Mouse (Mus musculus): ENCODE results near the gene Zfp668. TPM values are rescaled to one million over a fixed set of nuclear protein-coding genes. Genes with fewer than 3 reads are reported as not detected.

Gene Zfp668
- polyA plus RNA-seq (2014; fragmentation: Illumina TruSeq; extraction: RNeasy Lipid Tissue Mini Kit (QIAGEN cat#74804); ENCODE audit: low read depth, low replicate concordance) = 0.21 TPM

DNA sequence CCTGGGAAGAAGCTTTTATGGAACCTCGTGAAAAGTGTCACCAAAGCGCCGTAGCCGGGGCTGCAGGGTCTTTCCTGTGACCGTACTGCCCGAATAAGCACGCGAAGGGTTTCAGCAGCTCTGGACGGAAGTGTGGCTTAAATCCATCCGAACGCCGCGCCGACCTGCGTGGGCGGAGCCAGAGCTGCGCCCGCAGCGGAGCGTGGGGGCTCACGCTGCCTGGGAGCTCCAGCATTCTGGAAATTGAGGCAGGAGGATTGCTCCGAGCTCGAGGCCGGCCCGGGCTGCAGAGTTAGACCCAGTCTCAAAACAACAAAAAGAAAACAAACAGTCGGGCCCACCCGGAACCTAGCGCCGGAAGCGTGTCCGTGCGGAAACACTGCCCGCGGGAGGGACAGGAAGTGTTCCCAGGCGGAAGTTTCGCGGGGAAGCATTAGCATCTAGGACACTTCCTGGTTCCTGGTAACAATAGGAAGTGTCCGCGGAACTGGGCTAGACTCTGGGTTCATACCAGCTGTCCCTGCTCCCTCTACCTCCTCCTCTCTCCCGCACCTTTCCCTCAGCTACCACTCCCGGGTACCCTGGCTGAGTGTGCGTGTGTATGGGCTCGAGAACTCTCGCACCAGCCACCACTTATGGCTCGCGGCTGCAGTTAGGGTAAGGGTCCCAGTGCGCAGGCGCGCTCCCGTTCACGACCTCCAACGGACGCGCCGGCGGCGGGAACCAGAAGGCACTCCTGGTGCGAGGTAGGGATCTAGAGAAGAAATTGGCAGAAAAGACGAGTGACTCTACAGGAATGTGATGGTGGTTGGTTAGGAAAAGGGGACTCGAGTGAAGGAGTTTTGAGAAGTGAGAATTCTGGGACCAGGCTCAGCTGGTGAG, at the start of gene Zfp668:
Zfp668 (minus strand) TSS at position 362 of the 882 bp plus-strand sequence.

DNA sequence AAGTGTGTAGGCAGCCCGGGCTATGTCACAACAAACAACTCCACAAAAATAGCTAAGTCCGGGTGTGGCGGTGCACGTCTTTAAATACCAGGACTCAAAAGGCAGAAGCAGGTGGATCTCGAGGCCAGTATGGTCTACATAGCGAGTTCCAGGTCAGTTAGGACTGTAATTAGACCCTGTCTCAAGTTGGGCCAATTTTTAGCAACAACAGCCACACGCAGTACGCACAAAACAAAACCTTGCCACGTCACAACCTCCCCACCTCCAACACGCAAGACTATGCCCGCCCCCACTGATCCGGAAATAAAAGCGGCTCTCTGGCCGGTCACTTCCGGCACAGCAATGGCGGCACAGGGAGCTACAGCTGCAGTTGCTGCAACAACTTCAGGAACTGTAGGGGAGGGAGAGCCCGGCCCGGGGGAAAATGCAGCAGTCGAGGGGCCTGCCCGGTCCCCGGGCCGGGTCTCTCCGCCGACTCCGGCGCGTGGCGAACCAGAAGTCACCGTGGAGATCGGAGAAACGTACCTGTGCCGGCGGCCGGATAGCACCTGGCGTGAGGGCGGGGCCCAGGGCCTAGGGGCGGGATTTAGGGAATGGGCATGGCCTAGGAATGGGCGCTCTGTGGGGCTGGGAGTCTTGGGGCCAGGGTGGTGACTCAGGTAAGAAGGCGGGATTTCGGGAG, 35.7 kb upstream of the Zfp668 start, which contains the start of gene Kat8:
Kat8 (plus strand) TSS at position 327 of the 682 bp plus-strand sequence.

DNA sequence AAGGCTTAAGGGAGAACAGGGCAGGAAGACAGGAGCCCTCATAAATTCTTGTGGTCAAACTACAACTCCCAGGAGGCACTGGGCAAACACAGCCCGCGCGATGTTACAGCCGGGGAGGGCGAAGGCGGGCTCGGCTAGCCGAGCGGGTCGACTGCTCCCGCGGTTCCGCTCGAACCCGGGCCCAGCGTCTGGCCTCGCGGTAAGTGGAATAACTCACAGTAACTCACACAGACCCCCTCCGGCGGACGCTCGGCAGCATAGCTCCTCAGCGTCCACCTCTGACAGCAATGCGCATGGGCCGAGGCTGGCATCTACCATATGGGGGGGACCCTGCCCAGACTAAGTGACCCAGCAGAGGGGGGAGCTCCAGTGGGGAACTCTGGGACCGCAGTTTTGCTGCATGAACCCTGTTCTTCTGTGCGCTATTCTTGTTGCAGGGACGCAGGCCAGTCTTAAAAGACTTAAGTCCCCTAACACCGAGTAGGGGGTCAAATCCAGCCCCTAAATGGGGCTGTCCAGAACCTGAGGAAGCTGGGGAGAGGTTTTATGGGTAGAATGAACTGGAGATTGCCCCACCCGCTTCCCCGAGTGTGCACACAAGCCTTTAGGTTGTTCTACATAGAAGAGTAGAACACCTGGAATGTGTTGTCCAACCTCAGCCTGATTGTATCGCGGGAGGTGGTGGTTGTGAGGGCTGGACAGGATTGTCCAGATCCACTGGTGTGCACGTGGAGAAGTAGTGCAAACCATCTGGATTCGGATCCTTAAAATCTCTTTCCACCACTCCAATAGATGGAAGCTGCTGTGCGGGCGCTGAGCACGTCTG, 27.6 kb upstream of the Zfp668 start, which contains the start of gene Bckdk:
Bckdk (plus strand) TSS at position 112 of the 826 bp plus-strand sequence.

DNA sequence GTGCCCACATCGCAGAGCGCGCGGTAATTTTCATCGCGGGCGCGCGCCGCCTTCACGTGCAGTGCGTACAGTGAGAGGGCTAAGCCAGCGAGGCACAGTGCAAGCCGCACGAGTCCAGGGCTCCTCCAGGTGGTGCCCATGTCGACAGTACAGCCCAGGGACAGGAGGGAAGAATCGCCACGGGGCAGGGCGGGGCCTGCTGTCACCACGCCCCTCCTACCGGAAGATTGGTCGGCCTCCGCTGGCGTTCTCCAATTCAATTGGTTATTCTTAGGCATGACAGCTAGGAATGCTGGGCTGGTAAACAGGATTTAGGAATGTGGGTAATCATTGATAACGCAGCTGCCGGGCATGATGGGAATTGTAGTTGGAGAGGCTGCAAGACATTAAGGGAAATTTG, 18.8 kb upstream of the Zfp668 start, which contains the start of the genes Gm21974 and Vkorc1:
Gm21974 (minus strand) TSS at position 13 of the 400 bp plus-strand sequence.
Vkorc1 (minus strand) TSS at position 176 of the 400 bp plus-strand sequence.

DNA sequence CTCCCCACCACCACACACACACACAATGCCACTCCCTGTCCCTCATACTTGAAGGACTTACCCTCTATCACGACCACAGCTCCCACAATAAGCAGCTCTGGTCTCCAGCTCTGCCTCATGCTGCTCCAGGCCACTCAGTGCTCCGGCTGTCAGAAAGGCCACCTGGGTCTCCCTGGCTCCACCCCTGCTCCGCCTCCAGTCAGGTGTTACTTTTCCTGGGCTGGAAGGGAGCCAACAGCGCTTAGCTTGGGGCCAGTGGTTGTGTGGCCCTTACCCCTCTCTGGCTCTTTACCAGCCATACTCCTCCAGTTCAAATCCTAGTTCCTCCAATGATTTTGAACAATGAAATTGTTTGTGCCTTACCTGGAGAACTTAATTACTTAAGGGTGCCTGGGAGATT, 14.2 kb upstream of the Zfp668 start, which contains the start of gene Prss53:
Prss53 (minus strand) TSS at position 173 of the 400 bp plus-strand sequence.

DNA sequence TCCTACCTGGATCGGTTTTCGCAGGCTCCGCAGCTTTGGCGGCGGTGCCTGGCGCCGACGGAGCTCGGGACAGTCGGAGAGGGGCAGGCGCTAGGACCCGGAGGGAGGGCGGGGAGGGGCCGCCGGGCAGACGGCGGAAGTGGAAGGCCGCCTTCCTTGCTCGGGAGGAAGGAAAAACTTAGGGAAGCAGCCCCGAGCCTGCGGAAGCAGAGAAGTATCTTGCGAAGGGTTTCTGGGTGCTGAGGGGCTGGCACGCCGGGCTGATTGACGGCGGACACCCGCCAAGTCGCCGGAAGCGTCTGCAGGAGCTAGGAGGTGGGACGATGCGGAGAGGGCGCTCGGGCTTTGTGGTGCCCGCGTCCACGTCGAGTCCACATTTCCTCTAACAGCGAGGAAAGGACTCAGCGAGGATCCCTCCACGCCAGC, 574 bp downstream of the Zfp668 start, which contains the start of gene Zfp646:
Zfp646 (plus strand) TSS at position 181 of the 426 bp plus-strand sequence.

DNA sequence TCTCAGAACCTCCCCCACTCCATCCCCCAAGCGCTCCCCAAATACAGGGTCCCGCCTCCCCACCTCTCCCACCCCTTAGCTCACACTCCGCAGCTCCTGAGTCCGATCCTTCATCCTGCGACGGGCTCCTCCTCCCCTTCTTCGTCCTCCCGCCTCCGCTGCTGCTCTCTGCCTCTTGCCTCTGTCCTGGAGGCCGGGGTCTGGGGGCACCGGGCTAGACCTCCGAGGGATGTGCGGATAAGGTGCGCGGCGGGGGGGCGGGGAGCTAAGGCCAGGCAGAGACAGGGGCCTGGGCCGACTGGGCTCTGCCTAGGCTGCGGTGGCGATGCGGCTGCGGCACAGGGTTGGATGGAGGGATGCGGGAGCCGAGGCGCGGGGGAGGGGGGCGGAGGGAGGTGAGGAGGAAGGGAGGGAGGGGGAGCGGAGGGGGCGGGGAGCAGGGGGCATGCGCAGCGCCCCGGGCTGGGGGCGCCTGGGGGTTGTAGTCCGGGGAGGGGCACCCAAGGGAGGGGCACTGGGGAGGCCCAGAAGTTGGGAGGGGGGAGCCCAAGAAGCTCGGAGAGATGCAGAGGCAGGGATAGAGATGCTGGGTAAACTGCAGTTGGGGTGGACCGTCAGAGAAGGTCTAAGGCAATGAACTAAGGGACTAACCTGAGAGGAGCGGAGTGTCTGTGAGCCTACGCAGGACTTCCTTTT, 52.3 kb downstream of the Zfp668 start, which contains the start of the genes Stx4a and Stx1b:
Stx4a (plus strand) TSS at position 119 of the 696 bp plus-strand sequence.
Stx1b (minus strand) TSS at position 374 of the 696 bp plus-strand sequence.

Other genes starting within 250 kb of the Zfp668 start
- 0.26 TPM for gene Bcl7c, start 167.9 kb downstream of the Zfp668 start, polyA plus RNA-seq (2014; fragmentation: Illumina TruSeq; extraction: RNeasy Lipid Tissue Mini Kit (QIAGEN cat#74804); ENCODE audit: low read depth, low replicate concordance)
- gene Ctf1, start 164.1 kb downstream of the Zfp668 start, polyA plus RNA-seq (2014; fragmentation: Illumina TruSeq; extraction: RNeasy Lipid Tissue Mini Kit (QIAGEN cat#74804); ENCODE audit: low read depth, low replicate concordance) = 5.0 TPM
- not detected for gene Ctf2, start 144.7 kb downstream of the Zfp668 start, polyA plus RNA-seq (2014; fragmentation: Illumina TruSeq; extraction: RNeasy Lipid Tissue Mini Kit (QIAGEN cat#74804); ENCODE audit: low read depth, low replicate concordance)
- 0.21 TPM for gene Fbxl19, start 132.3 kb downstream of the Zfp668 start, polyA plus RNA-seq (2014; fragmentation: Illumina TruSeq; extraction: RNeasy Lipid Tissue Mini Kit (QIAGEN cat#74804); ENCODE audit: low read depth, low replicate concordance)
- 4.0 TPM for gene Orai3, start 107.0 kb downstream of the Zfp668 start, polyA plus RNA-seq (2014; fragmentation: Illumina TruSeq; extraction: RNeasy Lipid Tissue Mini Kit (QIAGEN cat#74804); ENCODE audit: low read depth, low replicate concordance)
- gene Setd1a, start 100.2 kb downstream of the Zfp668 start, polyA plus RNA-seq (2014; fragmentation: Illumina TruSeq; extraction: RNeasy Lipid Tissue Mini Kit (QIAGEN cat#74804); ENCODE audit: low read depth, low replicate concordance) = 1.6 TPM
- gene Gm49388, start 91.2 kb downstream of the Zfp668 start, polyA plus RNA-seq (2014; fragmentation: Illumina TruSeq; extraction: RNeasy Lipid Tissue Mini Kit (QIAGEN cat#74804); ENCODE audit: low read depth, low replicate concordance) = not detected
- 305 TPM for gene Hsd3b7, start 76.2 kb downstream of the Zfp668 start, polyA plus RNA-seq (2014; fragmentation: Illumina TruSeq; extraction: RNeasy Lipid Tissue Mini Kit (QIAGEN cat#74804); ENCODE audit: low read depth, low replicate concordance)
- 12.3 TPM for gene Stx4a, start 52.5 kb downstream of the Zfp668 start, polyA plus RNA-seq (2014; fragmentation: Illumina TruSeq; extraction: RNeasy Lipid Tissue Mini Kit (QIAGEN cat#74804); ENCODE audit: low read depth, low replicate concordance)
- 3.2 TPM for gene Stx1b, start 52.3 kb downstream of the Zfp668 start, polyA plus RNA-seq (2014; fragmentation: Illumina TruSeq; extraction: RNeasy Lipid Tissue Mini Kit (QIAGEN cat#74804); ENCODE audit: low read depth, low replicate concordance)
- 1.8 TPM for gene Zfp646, start 607 bp downstream of the Zfp668 start, polyA plus RNA-seq (2014; fragmentation: Illumina TruSeq; extraction: RNeasy Lipid Tissue Mini Kit (QIAGEN cat#74804); ENCODE audit: low read depth, low replicate concordance)
- gene Prss53, start 14.1 kb upstream of the Zfp668 start, polyA plus RNA-seq (2014; fragmentation: Illumina TruSeq; extraction: RNeasy Lipid Tissue Mini Kit (QIAGEN cat#74804); ENCODE audit: low read depth, low replicate concordance) = 0.24 TPM
- gene Gm21974, start 18.6 kb upstream of the Zfp668 start, polyA plus RNA-seq (2014; fragmentation: Illumina TruSeq; extraction: RNeasy Lipid Tissue Mini Kit (QIAGEN cat#74804); ENCODE audit: low read depth, low replicate concordance) = not detected
- 252 TPM for gene Vkorc1, start 18.8 kb upstream of the Zfp668 start, polyA plus RNA-seq (2014; fragmentation: Illumina TruSeq; extraction: RNeasy Lipid Tissue Mini Kit (QIAGEN cat#74804); ENCODE audit: low read depth, low replicate concordance)
- gene Bckdk, start 27.3 kb upstream of the Zfp668 start, polyA plus RNA-seq (2014; fragmentation: Illumina TruSeq; extraction: RNeasy Lipid Tissue Mini Kit (QIAGEN cat#74804); ENCODE audit: low read depth, low replicate concordance) = 1.1 TPM
- gene Kat8, start 35.7 kb upstream of the Zfp668 start, polyA plus RNA-seq (2014; fragmentation: Illumina TruSeq; extraction: RNeasy Lipid Tissue Mini Kit (QIAGEN cat#74804); ENCODE audit: low read depth, low replicate concordance) = 8.6 TPM
- gene Prss8, start 53.3 kb upstream of the Zfp668 start, polyA plus RNA-seq (2014; fragmentation: Illumina TruSeq; extraction: RNeasy Lipid Tissue Mini Kit (QIAGEN cat#74804); ENCODE audit: low read depth, low replicate concordance) = not detected
- 0.37 TPM for gene Prss36, start 69.9 kb upstream of the Zfp668 start, polyA plus RNA-seq (2014; fragmentation: Illumina TruSeq; extraction: RNeasy Lipid Tissue Mini Kit (QIAGEN cat#74804); ENCODE audit: low read depth, low replicate concordance)
- gene Fus, start 90.6 kb upstream of the Zfp668 start, polyA plus RNA-seq (2014; fragmentation: Illumina TruSeq; extraction: RNeasy Lipid Tissue Mini Kit (QIAGEN cat#74804); ENCODE audit: low read depth, low replicate concordance) = 200 TPM
- gene Pycard, start 117.0 kb upstream of the Zfp668 start, polyA plus RNA-seq (2014; fragmentation: Illumina TruSeq; extraction: RNeasy Lipid Tissue Mini Kit (QIAGEN cat#74804); ENCODE audit: low read depth, low replicate concordance) = 0.61 TPM
- gene Trim72, start 127.1 kb upstream of the Zfp668 start, polyA plus RNA-seq (2014; fragmentation: Illumina TruSeq; extraction: RNeasy Lipid Tissue Mini Kit (QIAGEN cat#74804); ENCODE audit: low read depth, low replicate concordance) = not detected
- 0.42 TPM for gene Itgam, start 185.8 kb upstream of the Zfp668 start, polyA plus RNA-seq (2014; fragmentation: Illumina TruSeq; extraction: RNeasy Lipid Tissue Mini Kit (QIAGEN cat#74804); ENCODE audit: low read depth, low replicate concordance)
- not detected for gene Gm49368, start 185.9 kb upstream of the Zfp668 start, polyA plus RNA-seq (2014; fragmentation: Illumina TruSeq; extraction: RNeasy Lipid Tissue Mini Kit (QIAGEN cat#74804); ENCODE audit: low read depth, low replicate concordance)

Data from liver, adult 10 weeks (tissue).